Mouse (Mus musculus): ENCODE results near the gene Iqce.

DNA sequence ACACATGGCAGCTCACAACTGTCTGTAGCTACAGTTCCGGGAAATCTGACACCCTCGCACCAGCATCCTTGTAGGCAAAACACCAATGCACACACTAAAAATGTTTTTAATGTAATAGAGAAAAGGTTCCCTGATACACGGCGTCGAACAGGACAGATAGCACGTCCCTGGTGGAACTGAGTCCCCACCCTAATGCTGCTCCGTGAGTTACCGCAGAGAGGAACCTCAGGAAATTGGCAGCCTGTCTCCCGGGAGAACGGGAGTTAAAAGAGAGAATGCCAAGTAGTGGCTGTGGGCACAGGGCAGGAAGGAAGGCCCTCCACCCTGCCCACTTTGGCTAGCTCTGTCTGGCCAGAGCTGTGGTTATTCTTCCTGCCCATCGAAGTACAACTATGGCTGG lies 50.9 kb downstream of the Iqce start:
- TF ChIP-seq CTCF (IDR thresholded peaks at IDR 0.05; ENCODE audit: low read depth): no peak
- TF ChIP-seq EP300 (IDR thresholded peaks at IDR 0.05; ENCODE audit: low read depth): no peak

Data from liver, postnatal 0 days (tissue).